Mouse (Mus musculus) ES-Bruce4 (cell line): ENCODE data around the gene Gm47995. TPM values are rescaled to one million over a fixed set of nuclear protein-coding genes. Genes with fewer than 3 reads are reported as not detected.

Experiments
- H3K27ac ChIP-seq: 2 replicates; pipeline ENCODE4 v1.5.1; 2012; ENCODE audit warnings: low read length, inconsistent platforms; ENCODE audit not compliant: insufficient read depth
- H3K27me3 ChIP-seq: 2 replicates; pipeline ENCODE4 v1.6.1; 2012; ENCODE audit warnings: mild to moderate bottlenecking, low read length, inconsistent platforms; ENCODE audit not compliant: control insufficient read depth, poor library complexity, insufficient read depth, severe bottlenecking
- H3K36me3 ChIP-seq: 2 replicates; pipeline ENCODE4 v1.6.1; 2012; ENCODE audit warnings: inconsistent platforms, mild to moderate bottlenecking, low read length, moderate library complexity; ENCODE audit not compliant: control insufficient read depth, poor library complexity, insufficient read depth, severe bottlenecking
- H3K4me1 ChIP-seq: one replicate; pipeline ENCODE4 v1.8.1; 2011; ENCODE audit warnings: low read length; ENCODE audit not compliant: control insufficient read depth, insufficient read depth
- H3K4me3 ChIP-seq: 2 replicates; pipeline ENCODE4 v1.5.1; 2011; ENCODE audit warnings: low read depth, mild to moderate bottlenecking, low read length
- H3K9ac ChIP-seq: 2 replicates; pipeline ENCODE4 v1.6.1; 2012; ENCODE audit warnings: low read depth, mild to moderate bottlenecking, inconsistent platforms; ENCODE audit not compliant: poor library complexity, severe bottlenecking
- H3K9me3 ChIP-seq: replicated peaks from 2 replicates; pipeline ENCODE4 v1.6.1; 2012; ENCODE audit warnings: mild to moderate bottlenecking, low read length, inconsistent platforms; ENCODE audit not compliant: control insufficient read depth, poor library complexity, insufficient read depth, severe bottlenecking
- CTCF ChIP-seq: IDR thresholded peaks from one replicate; pipeline ENCODE4 v1.8.1; 2011; ENCODE audit warnings: low read depth, low read length
- EP300 ChIP-seq: IDR thresholded peaks from 2 replicates; pipeline ENCODE4 v1.6.1; 2011; ENCODE audit warnings: low read depth, low read length; ENCODE audit not compliant: insufficient read depth
- POLR2A ChIP-seq: IDR thresholded peaks from one replicate; pipeline ENCODE4 v1.8.1; 2011; ENCODE audit warnings: low read length; ENCODE audit not compliant: insufficient read depth
- polyA plus RNA-seq: library from polyadenylated mRNA; stranded (reverse); fragments of >200 nt; gene quantifications from 2 replicates; pipeline ENCODE4 v1.2.4, GENCODE M21; 2011; ENCODE audit warnings: low read depth; ENCODE audit not compliant: missing spikeins, insufficient read depth, insufficient read length

Gene Gm47995
- polyA plus RNA-seq, 1 experiment, result not detected

- Histone ChIP-seq H3K36me3 (no peaks in the 10 kb centered on the region), H3K9ac (no peak overlapping the region), H3K27me3 (no peaks in the 10 kb centered on the region), H3K27ac (no peak overlapping the region), H3K9me3 (no peaks in the 10 kb centered on the region), H3K4me1 (peaks cover 2% of the 10 kb centered on the region), H3K4me3 (no peak overlapping the region)
- TF ChIP-seq CTCF, result no peak
- TF ChIP-seq POLR2A, result no peak
- no peak for TF ChIP-seq EP300
These were observed 38.1 kb downstream of the Gm47995 start for GRCm38 (mm10) chr1:151236141-151236930.

GRCm38 (mm10) chr1:151237780-151238179 lies 39.5 kb downstream of the Gm47995 start:
- TF ChIP-seq CTCF (no peak), POLR2A (no peak), EP300 (no peak)
- no peak overlapping the region for H3K4me3 ChIP-seq
- H3K9me3 ChIP-seq, result no peaks in the 10 kb centered on the region
- H3K9ac ChIP-seq, result no peak overlapping the region
- H3K4me1 ChIP-seq, result peaks cover 2% of the 10 kb centered on the region
- no peaks in the 10 kb centered on the region for H3K36me3 ChIP-seq
- no peaks in the 10 kb centered on the region for H3K27me3 ChIP-seq
- H3K27ac ChIP-seq, result no peak overlapping the region

- H3K9ac ChIP-seq, result no peak overlapping the region
- no peaks in the 10 kb centered on the region for H3K9me3 ChIP-seq
- no peak overlapping the region for H3K27ac ChIP-seq
- H3K4me1 ChIP-seq, result no peaks in the 10 kb centered on the region
- no peak overlapping the region for H3K4me3 ChIP-seq
- TF ChIP-seq POLR2A (no peak), CTCF (no peak), EP300 (no peak)
- no peaks in the 10 kb centered on the region for H3K36me3 ChIP-seq
- H3K27me3 ChIP-seq, result no peaks in the 10 kb centered on the region; the same call in 1 of the 2 replicates
These were observed 45.1 kb downstream of the Gm47995 start for GRCm38 (mm10) chr1:151243332-151243731.

DNA sequence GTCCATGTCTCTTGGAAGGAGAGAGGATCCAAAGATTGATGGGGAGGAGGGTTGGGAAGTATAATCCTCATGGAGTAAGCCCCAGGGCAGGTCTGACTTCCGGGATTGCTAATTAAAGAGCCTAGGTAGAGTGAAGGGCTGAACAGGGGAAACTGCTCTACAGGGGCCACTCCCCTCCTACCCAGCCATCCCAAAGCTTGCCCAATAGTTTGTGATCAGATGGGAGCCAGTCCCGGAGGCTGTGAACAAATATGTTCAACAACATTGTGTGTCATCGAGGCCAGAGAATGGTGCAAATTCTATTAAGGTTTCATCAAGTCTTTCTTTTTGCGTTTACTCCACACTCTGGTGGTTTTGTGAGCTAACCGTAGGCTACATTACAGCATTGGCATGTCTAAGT lies 45.8 kb downstream of the Gm47995 start:
- Histone ChIP-seq H3K27ac (no peak overlapping the region), H3K36me3 (no peaks in the 10 kb centered on the region), H3K9me3 (no peaks in the 10 kb centered on the region), H3K4me3 (no peak overlapping the region), H3K9ac (no peak overlapping the region), H3K4me1 (no peaks in the 10 kb centered on the region), H3K27me3 (no peaks in the 10 kb centered on the region; the same call in 1 of the 2 replicates)
- TF ChIP-seq CTCF (no peak), POLR2A (no peak), EP300 (no peak)

- TF ChIP-seq EP300, result no peak
- TF ChIP-seq POLR2A, result no peak
- no peak for TF ChIP-seq CTCF
- H3K9me3 ChIP-seq, result no peaks in the 10 kb centered on the region
- no peak overlapping the region for H3K27ac ChIP-seq
- H3K36me3 ChIP-seq, result no peaks in the 10 kb centered on the region
- no peaks in the 10 kb centered on the region; the same call in 1 of the 2 replicates for H3K27me3 ChIP-seq
- H3K9ac ChIP-seq, result no peak overlapping the region
- no peak overlapping the region for H3K4me3 ChIP-seq
- H3K4me1 ChIP-seq, result no peaks in the 10 kb centered on the region
These were observed 46.5 kb downstream of the Gm47995 start for GRCm38 (mm10) chr1:151244761-151245160.

DNA sequence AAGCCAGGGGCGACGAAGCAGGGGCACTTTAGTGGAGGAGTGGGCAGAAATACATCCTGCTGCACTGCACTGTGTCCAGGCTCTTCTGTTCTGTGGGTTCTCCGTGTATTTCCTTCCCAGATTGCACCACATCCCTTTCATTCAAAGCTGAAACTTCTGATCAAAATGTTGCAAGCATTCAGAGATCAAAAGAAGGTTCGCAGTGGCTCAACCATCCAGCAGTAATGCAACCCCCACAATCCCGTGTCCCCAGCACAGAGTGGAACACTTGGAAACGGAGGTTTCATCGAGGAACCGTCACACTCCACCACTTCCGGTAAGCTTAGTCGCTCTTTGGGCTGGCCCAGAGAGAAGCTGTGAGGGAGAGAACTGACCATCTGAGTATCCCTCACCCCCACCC lies 46.9 kb downstream of the Gm47995 start:
- Histone ChIP-seq H3K4me1 (no peaks in the 10 kb centered on the region), H3K9me3 (no peaks in the 10 kb centered on the region), H3K9ac (no peak overlapping the region), H3K4me3 (no peak overlapping the region), H3K27me3 (no peaks in the 10 kb centered on the region; the same call in none of the 2 replicates), H3K27ac (no peak overlapping the region), H3K36me3 (no peaks in the 10 kb centered on the region)
- TF ChIP-seq EP300 (no peak), POLR2A (no peak), CTCF (no peak)
